Mouse (Mus musculus) heart, postnatal 0 days (tissue): Measurements from ENCODE around the gene Knl1. TPM values are rescaled to one million over a fixed set of nuclear protein-coding genes. Genes with fewer than 3 reads are reported as not detected.

ENCODE experiments used
- ATAC-seq: fragments of 200-750 bp; cut with Nextera tagmentation; 2 replicates; pipeline ENCODE4 v1.8.0; 2017; ENCODE audit warnings: low read depth, moderate number of reproducible peaks, moderate library complexity; ENCODE audit not compliant: insufficient read depth
- DNase-seq: peaks from one replicate; pipeline ENCODE4 v3.0.0-alpha.2; 2016; ENCODE audit warnings: low spot score
- H3K27ac ChIP-seq: fragments of 300-500 bp; sonication (generic); 2 replicates; pipeline ENCODE4 v1.5.1; 2014; ENCODE audit warnings: low read depth, mild to moderate bottlenecking
- H3K27me3 ChIP-seq: fragments of 300-500 bp; sonication (generic); 2 replicates; pipeline ENCODE4 v1.6.1; 2014; ENCODE audit warnings: low read length, mixed read lengths; ENCODE audit not compliant: control insufficient read depth, insufficient read depth
- H3K36me3 ChIP-seq: fragments of 300-500 bp; sonication (generic); replicated peaks from 2 replicates; pipeline ENCODE4 v1.6.1; 2014; ENCODE audit warnings: low read length, mixed read lengths; ENCODE audit not compliant: control insufficient read depth, insufficient read depth
- H3K4me1 ChIP-seq: fragments of 300-500 bp; sonication (generic); 2 replicates; pipeline ENCODE4 v1.6.1; 2014; ENCODE audit warnings: antibody characterized with exemption; ENCODE audit not compliant: control insufficient read depth, insufficient read depth
- H3K4me2 ChIP-seq: fragments of 300-500 bp; sonication (generic); 2 replicates; pipeline ENCODE4 v1.6.1; 2014; ENCODE audit warnings: low read depth, mild to moderate bottlenecking, low read length, moderate library complexity
- H3K4me3 ChIP-seq: fragments of 300-500 bp; sonication (generic); 2 replicates; pipeline ENCODE4 v1.5.1; 2014; ENCODE audit warnings: low read depth, low read length
- H3K9ac ChIP-seq: fragments of 300-500 bp; sonication (generic); replicated peaks from 2 replicates; pipeline ENCODE4 v1.6.1; 2014; ENCODE audit warnings: low read depth, low read length, mixed read lengths
- H3K9me3 ChIP-seq: fragments of 300-500 bp; sonication (generic); replicated peaks from 2 replicates; pipeline ENCODE4 v1.6.1; 2016; ENCODE audit warnings: low read length; ENCODE audit not compliant: control insufficient read depth
- CTCF ChIP-seq: IDR thresholded peaks from 2 replicates; pipeline ENCODE4 v1.5.1; 2016; ENCODE audit warnings: antibody characterized with exemption, control low read depth, low read depth
- EP300 ChIP-seq: IDR thresholded peaks from 2 replicates; pipeline ENCODE4 v1.6.1; 2016; ENCODE audit warnings: antibody characterized with exemption, low read depth
- WGBS: fragments of 180-500 bp; shearing (Covaris S2); extraction: QIAGEN DNeasy Blood & Tissue Kit; methylation state at CpG from one replicate; pipeline ENCODE4 v1.1.7; 2014; 5-methylcytosine and 5-hydroxymethylcytosine counted together
- polyA plus RNA-seq: library from polyadenylated mRNA; unstranded; fragments of >200 nt; fragmentation: Nextera tagmentation; extraction: Ambion mirVana; gene quantifications from 2 replicates; pipeline ENCODE4 v1.2.1, GENCODE M21; 2015
- total RNA-seq: library from RNA; depleted of rRNA; stranded (reverse); fragments of >200 nt; gene quantifications from 2 replicates; pipeline ENCODE4 v1.2.3, GENCODE M21; 2014; ENCODE audit warnings: low replicate concordance

Knl1 gene
- total and polyA plus RNA-seq, 2 experiments from 2014 or later, result 14.5 to 50.5 TPM

DNA sequence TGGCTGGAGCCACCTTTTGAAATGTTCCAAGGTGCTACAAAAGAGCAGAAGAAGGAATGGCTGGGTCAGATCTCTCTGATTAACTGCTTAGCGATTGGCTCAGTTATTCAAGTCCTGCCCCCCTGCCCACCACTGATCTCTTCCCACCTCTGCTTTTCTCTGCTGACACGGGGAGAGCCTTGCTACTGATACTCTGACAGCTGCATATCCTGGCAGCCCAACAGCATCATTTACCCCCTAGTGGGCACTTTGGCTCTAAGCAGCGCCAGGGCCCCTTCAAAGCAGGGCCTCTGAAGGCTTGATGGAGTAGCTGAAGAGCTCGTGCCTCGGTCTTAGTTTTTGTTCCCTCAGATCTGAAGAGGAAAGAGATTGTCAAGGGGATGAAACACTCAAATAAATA, 27.8 kb upstream of the Knl1 start:
- peak; percentile 35 for TF ChIP-seq CTCF
- TF ChIP-seq EP300, result no peak
- Histone ChIP-seq H3K9me3 (no peaks in the 10 kb centered on the region), H3K4me1 (peaks cover 9% of the 10 kb centered on the region; the same call in 1 of the 2 replicates), H3K27ac (peak overlapping the region; percentile 41; the same call in 1 of the 2 replicates), H3K4me2 (no peak overlapping the region), H3K4me3 (no peak overlapping the region), H3K9ac (no peak overlapping the region), H3K27me3 (no peaks in the 10 kb centered on the region), H3K36me3 (peaks cover 56% of the 10 kb centered on the region)
- WGBS, result 22% methylated on average over 5 of the region's 5 CpGs
- ATAC-seq (no peak), DNase-seq (no peak)

DNA sequence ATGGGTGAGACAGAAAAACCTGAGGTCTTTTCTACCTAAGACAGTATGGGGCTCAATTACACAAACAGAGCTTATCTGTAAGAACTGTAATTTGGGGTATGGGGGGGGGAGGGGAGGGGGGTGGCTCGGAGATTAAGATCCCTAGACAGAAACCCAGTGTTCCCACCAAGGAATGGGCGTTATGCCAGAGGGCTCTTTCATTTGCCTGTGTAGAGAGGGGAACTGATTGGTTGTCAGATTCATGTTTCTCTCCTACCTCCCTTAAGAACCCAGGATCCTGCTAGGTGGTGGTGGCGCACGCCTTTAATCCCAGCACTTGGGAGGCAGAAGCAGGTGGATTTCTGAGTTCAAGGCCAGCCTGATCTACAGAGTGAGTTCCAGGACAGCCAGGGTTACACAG, 27.4 kb upstream of the Knl1 start:
- H3K4me3 ChIP-seq, result no peak overlapping the region
- no peaks in the 10 kb centered on the region for H3K9me3 ChIP-seq
- peaks cover 57% of the 10 kb centered on the region for H3K36me3 ChIP-seq
- H3K27ac ChIP-seq, result no peak overlapping the region
- WGBS, result 60% methylated on average over 4 of the region's 4 CpGs
- TF ChIP-seq EP300, result no peak
- no peak for TF ChIP-seq CTCF
- DNase-seq (no peak), ATAC-seq (no peak)
- H3K27me3 ChIP-seq, result no peaks in the 10 kb centered on the region
- no peak overlapping the region for H3K9ac ChIP-seq
- no peak overlapping the region for H3K4me2 ChIP-seq
- H3K4me1 ChIP-seq, result peaks cover 9% of the 10 kb centered on the region; the same call in 1 of the 2 replicates

DNA sequence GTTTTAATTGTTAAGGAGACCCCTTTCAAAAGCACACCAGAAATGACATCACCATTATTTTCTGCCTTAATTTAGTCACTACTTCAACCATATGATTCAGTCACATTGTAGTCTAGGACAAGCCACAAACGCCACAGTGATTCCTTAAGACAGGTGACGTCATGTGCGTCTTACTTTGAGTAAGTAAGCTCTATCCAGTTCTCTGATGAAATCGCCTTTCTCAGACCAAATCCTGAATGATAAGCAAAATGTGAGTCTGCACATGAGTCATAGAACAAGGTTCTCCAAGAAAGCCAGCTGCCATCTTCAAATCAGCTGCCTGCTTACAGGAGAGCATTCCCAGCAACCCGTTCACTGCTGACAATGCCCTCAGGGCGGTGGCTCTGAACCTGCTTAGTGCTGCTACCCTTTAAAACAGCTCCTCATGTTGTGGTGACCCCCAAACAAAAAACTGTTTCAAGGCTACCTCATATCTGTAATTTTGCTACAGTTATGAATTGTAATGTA, 23.7 kb upstream of the Knl1 start:
- Histone ChIP-seq H3K27ac (no peak overlapping the region), H3K27me3 (no peaks in the 10 kb centered on the region), H3K4me3 (no peak overlapping the region), H3K4me1 (no peaks in the 10 kb centered on the region), H3K9ac (no peak overlapping the region), H3K4me2 (no peak overlapping the region), H3K36me3 (peaks cover 61% of the 10 kb centered on the region), H3K9me3 (no peaks in the 10 kb centered on the region)
- TF ChIP-seq EP300, result no peak
- no peak for TF ChIP-seq CTCF
- no peak for ATAC-seq
- DNase-seq, result no peak
- WGBS, result 90% methylated on average over 6 of the region's 6 CpGs

DNA sequence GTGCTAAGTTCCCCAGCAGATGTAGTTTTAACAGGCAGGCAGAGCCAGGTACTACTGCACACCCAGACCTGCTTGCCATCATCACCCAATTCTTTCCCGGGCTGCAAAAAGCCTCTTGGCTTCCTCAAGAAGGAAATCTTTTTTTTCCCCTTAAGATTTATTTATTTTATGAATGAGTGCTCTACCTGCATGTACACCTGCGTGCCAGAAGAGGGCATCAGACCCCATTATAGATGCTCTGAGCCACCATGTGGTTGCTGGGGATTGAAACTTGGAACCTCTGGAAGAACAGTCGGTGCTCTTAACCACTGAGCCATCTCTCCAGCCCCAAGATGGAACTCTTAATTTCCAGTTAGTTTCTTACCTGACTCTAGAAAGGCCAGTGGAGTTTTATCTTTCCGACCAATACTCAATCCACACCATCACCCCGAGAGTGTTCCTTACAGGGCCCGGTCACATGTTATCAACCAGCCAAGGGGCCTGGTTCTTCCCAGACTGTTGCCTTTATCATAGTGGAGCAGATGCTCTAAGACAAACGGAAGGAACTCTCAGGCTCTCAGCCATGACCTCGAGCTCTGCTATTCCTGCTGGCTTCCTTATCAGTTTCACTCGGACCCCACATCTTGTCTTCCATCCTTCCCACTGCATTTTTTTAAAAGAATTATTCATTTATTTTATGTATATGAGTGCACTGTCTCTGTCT, 22.2 kb upstream of the Knl1 start:
- peaks cover 50% of the 10 kb centered on the region for H3K36me3 ChIP-seq
- DNase-seq (no peak), ATAC-seq (no peak)
- no peak overlapping the region for H3K9ac ChIP-seq
- H3K4me2 ChIP-seq, result no peak overlapping the region
- no peak overlapping the region for H3K27ac ChIP-seq
- H3K9me3 ChIP-seq, result no peaks in the 10 kb centered on the region
- no peaks in the 10 kb centered on the region for H3K27me3 ChIP-seq
- 56% methylated on average over 9 of the region's 9 CpGs for WGBS
- TF ChIP-seq CTCF (peak; percentile 38), EP300 (no peak)
- no peak overlapping the region for H3K4me3 ChIP-seq
- H3K4me1 ChIP-seq, result peaks cover 5% of the 10 kb centered on the region

DNA sequence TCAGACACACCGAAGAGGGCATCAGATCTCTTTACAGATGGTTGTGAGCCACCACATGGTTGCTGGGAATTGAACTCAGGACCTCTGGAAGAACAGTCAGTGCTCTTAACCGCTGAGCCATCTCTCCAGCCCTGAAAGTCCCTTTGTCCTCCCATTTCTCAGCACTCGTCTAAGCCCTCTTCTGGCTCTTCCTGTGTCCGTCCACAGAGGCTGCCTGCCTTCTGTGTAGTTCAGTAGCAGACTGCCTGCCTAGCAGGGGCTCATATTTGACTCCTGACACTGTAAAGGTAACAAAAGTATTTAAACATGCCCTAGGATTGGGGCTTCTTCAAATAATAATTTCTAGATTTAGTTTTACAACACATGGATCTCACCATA, 21.7 kb upstream of the Knl1 start:
- Histone ChIP-seq H3K9ac (no peak overlapping the region), H3K4me3 (no peak overlapping the region), H3K9me3 (no peaks in the 10 kb centered on the region), H3K4me1 (peaks cover 5% of the 10 kb centered on the region), H3K36me3 (peaks cover 45% of the 10 kb centered on the region), H3K4me2 (no peak overlapping the region), H3K27ac (no peak overlapping the region), H3K27me3 (no peaks in the 10 kb centered on the region)
- DNase-seq (no peak), ATAC-seq (no peak)
- TF ChIP-seq EP300 (no peak), CTCF (no peak)
- 57% methylated on average over 4 of the region's 4 CpGs for WGBS

DNA sequence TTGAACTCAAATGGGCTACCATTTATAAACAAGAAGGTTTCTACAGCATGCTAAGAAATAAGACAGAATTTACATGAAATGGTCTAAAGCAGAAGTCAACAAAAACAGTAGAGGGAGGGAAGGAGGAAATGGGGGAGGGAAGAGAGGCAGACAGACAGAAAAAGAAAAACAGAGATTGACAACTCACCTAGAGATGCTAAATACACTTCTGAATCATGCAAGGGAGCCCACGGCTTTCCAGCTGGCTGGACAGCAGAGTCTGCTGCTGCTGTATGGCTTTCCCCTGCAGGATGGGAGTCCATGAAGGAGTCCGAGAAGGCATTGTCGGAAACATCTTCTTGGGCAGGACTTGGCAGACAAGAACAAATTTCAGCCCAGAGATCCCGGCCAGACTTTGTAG, 20.0 kb upstream of the Knl1 start:
- TF ChIP-seq EP300, result no peak
- TF ChIP-seq CTCF, result no peak
- no peak for ATAC-seq
- no peak overlapping the region for H3K4me3 ChIP-seq
- DNase-seq, result no peak
- H3K36me3 ChIP-seq, result peaks cover 28% of the 10 kb centered on the region
- H3K9ac ChIP-seq, result no peak overlapping the region
- no peaks in the 10 kb centered on the region for H3K27me3 ChIP-seq
- H3K4me2 ChIP-seq, result no peak overlapping the region
- WGBS, result 86% methylated on average over 4 of the region's 4 CpGs
- peaks cover 5% of the 10 kb centered on the region for H3K4me1 ChIP-seq
- H3K9me3 ChIP-seq, result no peaks in the 10 kb centered on the region
- no peak overlapping the region for H3K27ac ChIP-seq
